Mouse (Mus musculus) lung, adult 18-20 months (tissue): ENCODE data around the gene Mtmr4.

Experiments used
- DNase-seq, 2 experiments: peaks; one replicate each; pipeline ENCODE4 v3.0.0; 2022; ENCODE audit warnings: mixed read lengths in 2 of 2

The Mtmr4 gene

DNA sequence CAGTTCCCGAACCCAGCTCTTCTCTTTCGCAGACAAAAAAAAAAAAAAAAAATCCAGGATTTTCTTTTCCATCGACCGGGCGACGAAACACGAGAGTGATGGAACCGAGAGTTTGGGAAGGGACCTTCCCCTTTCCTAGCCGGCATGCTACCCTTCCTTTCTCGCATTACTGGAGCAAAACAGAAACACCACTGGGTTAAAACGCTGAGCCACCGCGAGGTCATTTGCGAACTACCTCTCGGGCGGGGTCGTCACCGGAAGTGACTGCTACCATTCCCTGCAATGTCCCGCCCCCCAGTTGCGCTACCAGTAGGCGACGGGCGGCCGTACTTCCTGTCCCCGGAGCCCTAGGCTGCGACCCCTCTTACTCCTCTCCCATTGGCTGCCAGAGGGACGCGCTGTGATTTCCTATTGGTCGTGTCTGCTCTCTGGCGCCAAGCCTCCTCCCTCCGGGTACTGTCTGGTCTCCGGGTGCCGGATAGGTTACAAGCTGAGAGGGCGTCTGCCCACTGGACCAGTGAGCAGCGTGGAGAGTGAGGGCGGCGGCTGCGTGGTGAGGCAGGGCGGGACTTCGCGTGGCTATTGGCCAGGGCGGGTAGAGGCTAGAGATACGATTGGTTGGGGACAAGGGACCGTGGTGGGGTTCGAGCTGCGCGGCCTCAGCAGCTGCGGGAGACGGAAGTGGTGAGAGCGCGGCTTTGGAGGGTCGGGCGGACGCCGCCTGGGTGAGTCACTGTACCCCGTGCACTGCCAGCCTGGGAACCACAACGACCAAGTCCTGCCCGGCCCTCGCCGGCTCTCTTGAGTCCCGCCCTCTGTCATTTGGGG lies at the start of gene Mtmr4:
Gene Mtmr4 (plus strand): TSS at position 637 of the 828 bp plus-strand sequence.
- DNase-seq: peak; percentile 100

DNA sequence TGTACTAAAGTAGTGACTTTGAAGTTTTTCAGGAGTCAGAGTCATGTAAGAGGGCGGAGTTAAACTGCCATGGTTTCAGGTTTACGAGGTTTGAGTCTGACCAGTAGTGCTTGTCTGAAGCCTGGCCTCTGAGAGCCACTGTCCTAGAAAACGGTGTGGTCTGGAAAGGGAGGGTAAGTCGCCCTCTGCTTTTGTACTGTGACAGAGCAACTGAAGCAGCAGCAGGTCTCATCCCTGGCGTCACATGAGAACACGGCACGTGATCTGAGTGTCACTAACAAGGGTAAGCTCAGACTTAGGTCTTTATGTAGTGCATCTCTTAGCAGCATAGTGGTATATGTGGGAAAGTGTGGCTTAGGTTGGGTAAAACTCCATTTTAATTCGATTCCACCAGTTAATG lies 49.7 kb upstream of the Mtmr4 start:
- no peak for DNase-seq

DNA sequence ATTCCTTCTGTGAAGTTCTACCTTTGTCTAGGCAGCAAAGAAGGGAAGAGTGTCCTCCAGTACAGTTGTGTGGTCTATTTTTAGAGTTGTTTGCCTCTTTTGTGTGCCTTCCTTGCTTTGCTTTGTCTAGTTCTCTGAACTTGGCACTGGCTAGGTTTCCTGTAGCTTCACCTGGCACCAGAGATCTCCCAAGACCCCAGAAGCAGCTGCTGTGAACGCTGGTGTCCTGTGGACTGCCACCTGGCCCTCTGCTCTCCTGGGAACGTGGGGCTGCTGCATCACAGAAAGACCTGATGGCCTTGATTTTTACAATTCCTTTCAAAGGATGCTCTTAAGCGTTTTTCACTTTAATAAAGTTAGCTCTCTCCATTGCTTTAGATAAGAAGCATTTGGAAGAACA lies 49.1 kb upstream of the Mtmr4 start:
- DNase-seq: no peak

DNA sequence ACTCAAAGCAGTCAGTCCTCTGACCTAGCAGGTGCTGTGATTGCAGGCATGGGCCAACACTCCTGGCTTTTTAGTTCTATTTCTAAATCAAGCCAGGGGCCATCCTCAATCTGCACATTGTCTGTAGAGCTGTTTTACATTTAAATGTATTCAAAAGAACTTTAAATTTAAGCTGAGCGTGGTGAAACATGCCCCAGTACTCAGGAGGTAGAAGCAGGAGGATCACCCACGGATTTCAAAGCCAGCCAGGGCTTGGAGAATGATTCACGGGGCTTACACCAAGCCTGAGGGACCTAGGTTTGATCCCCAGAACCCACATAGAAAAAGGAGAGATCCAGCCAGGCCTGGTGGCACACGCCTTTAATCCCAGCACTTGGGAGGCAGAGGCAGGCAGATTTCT lies 38.6 kb upstream of the Mtmr4 start:
- no peak for DNase-seq

DNA sequence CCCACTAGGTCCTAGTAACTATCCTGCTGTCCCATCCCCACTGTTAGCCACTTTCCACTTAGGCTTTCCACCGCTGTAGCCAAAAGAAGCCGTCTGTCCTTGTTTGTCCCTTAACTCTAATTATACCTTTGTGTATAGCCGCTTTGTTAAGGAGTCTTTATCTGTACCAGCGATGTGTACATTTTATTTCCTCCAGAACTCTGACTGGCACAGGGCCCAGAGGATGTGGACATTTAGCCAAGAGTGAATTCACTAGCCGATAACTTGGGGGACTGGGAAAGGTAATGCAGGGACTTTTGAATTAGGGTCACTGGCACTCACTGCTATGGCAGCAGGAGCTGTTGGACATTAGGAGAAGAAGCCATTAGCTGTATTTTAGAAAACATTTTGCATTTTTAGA lies 37.6 kb upstream of the Mtmr4 start:
- peak; percentile 59 to 67 for DNase-seq

DNA sequence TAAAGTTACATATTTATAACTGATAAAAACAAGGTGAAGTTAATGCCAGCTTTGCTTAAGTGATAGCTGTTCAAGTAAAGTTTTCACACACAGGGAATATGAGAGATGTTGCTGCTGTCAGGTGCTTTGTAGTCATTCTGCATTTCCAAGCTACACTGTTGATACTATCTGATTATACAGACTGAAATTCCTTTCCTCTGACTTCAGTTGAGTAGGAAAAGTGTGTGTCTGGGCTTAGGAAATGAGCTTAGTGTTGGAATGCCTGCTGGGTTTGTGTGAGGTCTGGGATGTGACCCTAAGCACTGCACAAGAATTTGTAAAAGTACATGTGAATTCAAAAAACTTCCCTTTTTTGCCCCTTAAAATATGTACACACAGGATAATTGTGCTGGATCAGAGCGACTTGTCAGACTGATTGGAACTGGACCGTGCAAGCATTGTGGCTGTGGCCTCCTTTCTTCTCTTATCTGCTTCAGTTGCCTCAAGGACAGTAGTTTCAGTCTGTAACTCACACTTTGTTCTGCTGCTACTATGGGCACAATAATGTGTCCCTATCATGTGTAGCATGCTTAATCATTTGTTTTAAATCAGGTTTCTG lies 36.8 kb upstream of the Mtmr4 start:
- DNase-seq: no peak

DNA sequence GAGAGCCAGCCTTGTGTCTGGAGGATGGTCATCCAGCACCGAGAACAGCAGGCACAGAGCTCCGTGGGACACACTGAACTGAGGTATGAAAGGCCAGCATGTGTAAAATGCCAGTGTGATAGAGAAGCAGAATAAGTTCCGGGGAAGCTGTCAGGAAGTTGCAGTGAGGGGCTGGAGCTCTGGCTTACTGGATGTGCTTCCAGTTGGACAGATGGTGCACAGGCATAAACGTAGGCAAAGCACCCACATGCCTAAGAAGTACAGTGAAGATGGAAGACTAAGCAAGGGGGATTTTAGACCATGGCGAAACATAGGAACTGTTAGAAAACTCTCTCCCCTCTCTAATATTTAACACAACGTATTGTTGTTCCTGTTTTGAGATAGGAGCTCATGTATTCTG lies 30.8 kb upstream of the Mtmr4 start:
- DNase-seq: no peak

DNA sequence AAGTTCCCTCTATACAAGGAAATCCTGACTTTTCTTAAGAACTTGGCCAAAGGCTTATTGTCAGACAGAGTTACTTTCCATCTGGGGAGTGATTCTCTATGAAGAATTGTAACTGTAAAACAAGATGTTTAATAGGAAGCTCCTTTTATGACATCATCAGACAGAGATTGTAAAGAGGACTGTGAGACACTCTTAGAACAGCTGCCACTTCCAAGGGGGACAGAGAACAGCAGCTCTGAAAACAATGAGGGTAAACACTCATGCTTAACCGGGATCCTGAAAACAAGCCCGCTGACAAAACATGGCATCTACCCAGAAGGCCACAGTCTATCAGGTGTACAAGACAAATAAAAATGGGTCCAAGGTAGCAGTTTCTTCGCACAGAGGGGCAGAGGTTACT lies 25.5 kb upstream of the Mtmr4 start, which contains the start of gene Gm11492:
Gene Gm11492 (plus strand): TSS at position 153 of the 400 bp plus-strand sequence.
- no peak for DNase-seq

DNA sequence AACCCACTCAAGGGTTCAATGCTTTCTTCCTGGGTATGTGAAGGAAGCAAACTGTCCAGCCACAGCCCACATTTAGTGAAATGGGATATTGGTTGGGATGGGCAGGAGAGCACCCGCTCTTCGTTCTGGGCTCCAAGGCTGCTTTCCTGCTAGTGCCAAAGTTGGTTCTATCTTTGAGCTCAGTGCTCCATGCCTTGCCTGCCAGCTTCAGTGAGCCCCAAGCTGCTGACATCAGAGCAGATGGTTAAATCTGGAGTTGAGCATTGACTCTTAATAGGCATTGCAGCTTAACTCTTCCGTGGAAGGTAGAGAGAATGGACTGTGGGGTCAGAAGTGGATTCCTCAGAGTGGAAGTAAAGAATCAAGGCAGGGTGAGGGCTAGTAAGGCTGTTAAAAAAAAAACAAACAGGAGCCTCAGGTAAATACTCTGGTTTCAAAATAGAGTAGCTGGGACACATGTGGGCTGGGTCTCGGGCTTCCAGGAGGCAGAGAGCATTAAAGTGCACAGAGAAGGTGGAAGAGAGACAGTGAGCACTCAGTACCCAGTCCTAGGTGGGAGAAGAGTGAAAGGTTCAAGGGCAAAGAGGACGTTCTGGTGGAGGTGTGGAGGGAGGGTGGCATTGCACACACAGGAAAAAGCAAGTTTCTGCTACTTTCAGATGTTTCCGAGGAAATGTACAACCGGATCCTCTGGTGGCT lies 23.6 kb upstream of the Mtmr4 start, which contains the start of gene Sept4:
Gene Sept4 (plus strand): TSS at position 649 of the 699 bp plus-strand sequence.
- no peak for DNase-seq

DNA sequence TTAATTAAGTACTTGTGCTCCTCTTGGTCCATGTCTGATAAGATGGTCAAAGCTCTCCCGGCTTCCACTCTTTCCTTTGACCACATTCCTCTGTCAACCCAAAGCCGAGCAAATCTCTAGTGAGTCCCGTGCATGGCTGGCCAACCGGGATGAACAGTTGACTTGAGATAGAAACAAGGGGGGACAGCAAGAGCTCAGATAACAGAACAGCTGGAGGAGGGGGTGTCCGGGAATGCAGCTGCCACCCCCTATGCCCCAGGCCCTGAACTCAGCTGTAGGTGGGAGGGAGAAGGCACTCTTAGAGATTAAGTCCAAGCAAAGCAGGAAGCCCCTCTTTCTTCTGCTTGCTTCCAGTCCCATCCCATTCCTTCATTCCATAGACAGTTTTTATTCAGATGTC lies 21.2 kb upstream of the Mtmr4 start:
- no peak for DNase-seq

DNA sequence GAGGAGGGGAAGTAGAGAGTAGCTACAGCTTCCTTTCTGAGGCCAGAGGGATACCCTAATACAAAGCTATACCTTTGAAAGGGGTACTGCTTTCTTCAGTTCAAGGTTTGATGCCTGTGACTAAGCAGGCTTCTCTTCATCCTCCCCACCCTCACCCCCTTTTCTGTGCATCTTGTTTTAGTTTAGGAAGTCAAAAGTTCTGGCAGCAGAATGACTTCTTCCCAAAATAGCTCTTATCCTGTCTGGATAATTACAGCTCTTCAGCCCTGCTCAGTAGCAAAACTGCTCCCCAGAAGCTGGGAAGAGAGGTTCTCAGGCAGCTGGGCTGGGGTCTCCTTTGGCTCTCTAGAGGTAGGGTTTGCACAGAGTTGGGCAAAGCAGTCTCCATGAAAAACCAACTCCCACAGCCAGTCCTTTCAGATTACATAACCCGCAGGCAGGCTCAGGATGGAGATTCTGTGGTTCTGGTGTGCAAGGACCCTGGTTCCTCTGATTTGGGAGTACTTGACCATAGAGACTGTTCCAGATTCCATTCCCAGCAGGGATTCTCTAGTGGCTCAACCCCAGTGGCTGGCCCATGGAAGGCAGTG lies 20.5 kb upstream of the Mtmr4 start:
- DNase-seq: no peak

DNA sequence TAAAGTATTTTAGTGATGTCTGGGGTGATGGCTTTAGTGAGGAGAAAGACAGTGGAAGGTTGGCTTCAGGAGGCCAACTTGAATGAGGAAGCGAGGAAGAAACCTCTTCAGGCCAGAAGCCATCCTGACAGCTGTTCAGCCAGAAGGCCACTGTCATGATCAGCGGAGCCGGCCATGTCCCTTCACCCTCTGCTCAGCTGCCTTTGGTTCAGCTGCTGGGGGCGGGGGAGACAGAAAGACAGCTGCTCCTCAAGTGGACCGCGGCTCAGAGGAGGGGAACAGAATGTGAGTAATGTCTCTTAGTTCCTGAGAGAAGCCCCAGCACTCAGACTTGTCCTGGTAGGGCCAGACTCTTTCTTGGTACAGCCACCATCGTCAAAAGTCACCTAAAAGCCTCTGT lies 18.2 kb upstream of the Mtmr4 start:
- DNase-seq: no peak

DNA sequence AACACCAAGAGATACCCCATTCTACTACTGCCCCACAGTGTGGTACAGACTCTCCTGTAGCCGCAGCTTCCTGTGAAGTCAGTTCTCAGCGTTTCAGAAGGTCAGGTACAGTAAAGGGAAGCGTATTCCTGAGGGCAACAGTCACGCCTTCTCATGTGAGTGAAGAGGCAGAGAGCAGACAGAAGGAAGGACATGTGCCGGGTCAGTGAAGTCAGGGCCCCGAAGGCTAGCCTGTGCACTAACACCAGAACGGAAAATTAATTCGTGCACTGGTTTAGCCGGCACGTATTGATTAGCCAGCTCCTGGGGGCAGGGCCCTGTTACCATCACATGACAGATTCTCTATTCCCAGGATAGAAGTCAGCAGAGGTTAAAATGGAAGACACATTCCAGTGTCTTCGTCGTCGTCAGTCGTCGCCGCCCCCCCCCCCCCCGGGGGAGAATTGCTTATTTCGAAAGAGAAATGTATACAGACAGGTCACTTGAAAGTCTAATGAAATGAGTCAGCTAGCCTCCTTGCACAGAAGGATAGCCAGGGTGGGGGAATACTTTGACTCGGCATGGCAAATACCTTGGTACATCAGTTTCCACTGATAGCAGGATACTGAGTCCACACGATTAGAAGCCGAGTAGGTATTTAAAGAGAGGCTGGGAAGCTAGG lies 17.3 kb upstream of the Mtmr4 start:
- no peak for DNase-seq

DNA sequence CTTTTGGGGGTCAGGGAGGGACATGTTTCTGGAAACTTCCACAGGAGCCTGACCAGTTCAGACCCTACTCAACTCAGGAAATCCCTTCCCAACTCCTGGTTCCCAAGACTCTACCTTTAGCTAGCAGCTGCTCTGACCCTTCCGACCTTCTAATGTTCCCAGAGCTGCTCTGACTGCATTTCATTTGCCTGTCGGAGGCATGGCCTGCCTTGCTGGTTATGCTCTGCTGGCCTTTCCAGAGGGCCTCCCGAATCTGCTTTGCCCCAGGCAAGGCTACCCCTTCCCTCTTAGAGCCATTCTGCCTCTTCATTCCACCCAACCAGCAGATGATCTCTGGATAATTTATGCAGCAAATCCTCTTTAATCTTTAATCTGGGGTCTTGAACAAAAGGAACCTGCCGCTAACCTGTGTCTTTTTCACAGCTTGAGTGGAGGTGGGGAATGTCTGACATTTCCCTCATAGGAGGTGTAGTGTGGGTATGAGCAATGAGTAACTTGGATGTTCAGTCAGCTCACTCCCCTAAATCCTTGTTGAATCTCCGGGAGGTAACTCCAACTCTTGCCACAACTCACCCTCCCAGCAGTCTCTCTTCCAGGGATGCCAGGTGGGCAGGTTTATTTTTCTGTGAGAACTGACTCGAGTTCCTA lies 14.2 kb upstream of the Mtmr4 start:
- no peak for DNase-seq

DNA sequence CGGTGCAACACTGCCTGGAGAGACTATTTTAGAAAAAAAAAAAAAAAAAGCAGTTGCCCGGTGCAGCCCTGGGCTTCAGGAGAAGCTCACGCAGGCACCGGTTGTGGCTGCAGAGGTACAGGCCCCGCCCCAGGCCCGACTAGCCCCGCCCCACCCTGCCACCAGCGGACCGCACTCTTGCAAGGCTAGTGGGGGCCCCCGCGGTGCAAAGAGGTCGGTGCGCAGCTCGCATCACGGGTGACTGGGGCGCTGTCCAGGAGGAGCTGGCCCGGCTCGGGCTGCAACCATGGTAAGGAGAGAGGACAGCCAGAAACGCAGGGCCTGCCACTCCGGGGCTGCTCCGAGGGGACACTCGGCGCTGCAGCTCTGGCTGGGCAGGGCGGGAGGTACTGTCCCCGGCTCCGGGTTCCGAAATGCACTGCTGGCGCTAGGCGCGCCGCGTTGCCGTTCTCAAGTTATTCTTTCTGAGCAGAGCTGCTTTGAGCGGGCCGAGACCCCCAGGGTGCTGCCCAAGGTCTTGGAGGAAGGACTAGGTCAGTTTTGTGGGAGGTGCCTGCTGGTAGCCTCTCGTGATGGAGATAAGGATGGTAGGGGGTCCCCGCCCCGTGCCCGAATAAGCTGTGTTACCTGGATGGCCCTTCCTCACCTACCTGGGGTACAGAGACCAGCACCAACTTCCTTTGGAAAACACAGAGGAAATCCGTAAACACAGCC lies 13.6 kb upstream of the Mtmr4 start:
- peak; percentile 65 to 77 for DNase-seq

DNA sequence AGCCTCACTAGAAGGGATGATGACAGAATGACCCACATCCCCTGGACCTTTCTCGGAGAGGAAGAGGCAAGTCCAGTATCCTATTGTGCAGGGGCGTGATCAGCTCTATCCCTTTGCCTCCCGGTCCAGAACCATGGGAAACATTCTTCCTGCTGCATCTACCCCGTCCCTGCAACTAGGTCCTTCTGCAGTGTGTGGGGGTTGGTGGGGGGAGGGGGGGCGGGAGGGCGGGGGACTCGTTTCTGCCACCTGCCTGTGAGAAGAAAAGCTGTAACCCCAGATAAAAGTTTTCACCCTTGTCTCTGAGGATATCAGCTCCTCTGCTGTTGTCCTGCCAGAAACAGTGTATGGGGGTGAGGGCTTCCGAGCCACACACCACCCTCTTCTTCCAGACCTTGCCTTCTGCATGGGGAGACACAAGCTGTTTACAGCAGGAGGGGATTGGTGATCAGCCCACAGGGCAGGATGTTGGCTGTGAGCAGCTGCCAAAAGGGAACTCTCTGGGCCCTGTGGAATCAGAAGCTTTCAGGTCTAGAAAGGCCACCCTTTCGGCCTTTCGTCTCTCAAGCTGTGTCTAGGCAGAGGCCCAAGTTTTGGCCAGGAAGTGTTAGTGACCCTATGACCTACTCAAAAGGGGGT lies 12.9 kb upstream of the Mtmr4 start:
- peak; percentile 48 to 68 for DNase-seq

DNA sequence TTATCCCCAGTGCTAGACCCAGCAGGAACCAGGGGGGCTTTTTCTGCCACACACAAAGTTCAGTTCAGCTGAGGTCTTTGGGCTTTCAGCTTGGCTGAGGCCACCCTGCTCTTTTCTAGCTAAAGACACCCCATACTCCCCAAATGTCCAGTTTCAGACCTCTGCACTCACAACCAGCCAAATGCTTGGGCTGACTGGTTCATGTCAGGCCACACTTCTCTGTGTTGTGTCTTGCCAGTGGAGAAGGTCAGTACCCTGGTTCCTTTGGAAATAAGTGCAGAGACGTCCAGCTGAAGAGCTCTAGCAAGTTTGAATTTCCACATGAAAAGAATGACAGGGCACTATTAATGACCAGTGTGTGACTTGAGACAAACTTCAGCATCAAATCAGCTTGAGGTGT lies 12.2 kb upstream of the Mtmr4 start:
- peak; percentile 60 for DNase-seq

DNA sequence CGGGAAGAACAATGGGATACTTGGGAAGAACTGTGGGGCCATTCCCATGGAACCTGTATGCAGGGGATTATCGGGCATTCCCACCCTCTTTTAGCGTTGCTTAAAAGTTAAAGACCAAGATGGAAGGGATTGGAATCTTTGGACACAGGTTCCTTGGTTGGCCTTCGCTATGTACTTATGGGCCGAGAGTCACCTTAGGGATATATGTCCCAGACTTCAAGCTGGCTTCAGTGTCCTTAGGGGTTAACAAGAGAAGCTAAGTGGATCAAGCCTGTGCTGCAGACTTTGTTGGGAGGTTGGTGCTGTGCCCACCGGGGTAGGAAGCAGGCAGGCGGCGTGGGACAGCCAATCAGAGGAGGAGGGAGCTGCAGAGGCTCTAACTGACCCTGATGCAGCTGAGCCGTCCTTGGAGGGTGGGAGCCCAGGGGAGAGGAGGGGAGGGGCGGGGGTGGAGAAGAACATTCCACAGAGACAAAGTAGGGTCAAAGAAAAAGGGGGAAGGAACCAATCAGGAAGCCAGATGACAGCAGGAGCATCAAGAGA lies 11.3 kb upstream of the Mtmr4 start:
- no peak for DNase-seq

DNA sequence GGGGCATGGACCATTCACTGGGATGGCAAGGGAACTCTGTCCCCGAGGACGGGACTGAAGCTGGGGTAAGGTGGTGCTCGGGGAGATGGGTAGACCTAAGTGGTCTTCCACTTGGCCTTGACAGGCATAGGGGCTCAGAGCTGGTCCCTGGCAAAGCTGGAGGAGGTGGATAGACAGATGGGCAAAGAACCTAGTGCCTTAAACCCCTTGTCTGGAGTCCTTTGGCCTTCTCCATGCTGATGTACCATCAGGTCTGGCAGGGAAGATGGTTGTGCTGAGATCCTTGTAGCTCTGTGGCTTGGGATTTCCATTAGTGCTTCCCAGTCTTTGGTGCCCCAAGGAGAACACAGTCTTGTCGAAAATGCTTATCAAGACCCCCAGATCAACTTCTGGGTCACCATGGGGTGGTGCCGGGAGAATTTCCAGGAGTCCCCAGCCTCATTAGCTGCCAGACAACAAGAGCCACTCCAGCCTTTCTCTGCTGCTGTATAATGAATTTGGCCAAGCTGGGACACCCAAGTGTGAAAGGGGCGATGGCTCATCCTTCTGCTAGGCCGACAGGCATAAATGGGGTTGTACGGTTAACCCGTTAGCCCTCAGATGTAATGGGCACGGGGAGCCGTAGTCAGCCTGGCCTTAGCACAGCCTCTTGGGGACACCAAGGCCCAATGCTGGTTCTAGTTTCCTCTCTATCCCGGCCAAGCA lies 10.6 kb upstream of the Mtmr4 start:
- no peak for DNase-seq
